Mouse (Mus musculus) ES-Bruce4 (cell line): ENCODE data around the gene Vmn1r63. TPM values are rescaled to one million over a fixed set of nuclear protein-coding genes. Genes with fewer than 3 reads are reported as not detected.
"Not testable (repeated sequence)": the region's sequence is repeated elsewhere in the genome, so short reads cannot be mapped to it uniquely, and the experiment has no call there.

ENCODE experiments used
- H3K27ac ChIP-seq: 2 replicates; pipeline ENCODE4 v1.5.1; 2012; ENCODE audit warnings: low read length, inconsistent platforms; ENCODE audit not compliant: insufficient read depth
- H3K27me3 ChIP-seq: 2 replicates; pipeline ENCODE4 v1.6.1; 2012; ENCODE audit warnings: mild to moderate bottlenecking, low read length, inconsistent platforms; ENCODE audit not compliant: control insufficient read depth, poor library complexity, insufficient read depth, severe bottlenecking
- H3K36me3 ChIP-seq: 2 replicates; pipeline ENCODE4 v1.6.1; 2012; ENCODE audit warnings: inconsistent platforms, mild to moderate bottlenecking, low read length, moderate library complexity; ENCODE audit not compliant: control insufficient read depth, poor library complexity, insufficient read depth, severe bottlenecking
- H3K4me1 ChIP-seq: one replicate; pipeline ENCODE4 v1.8.1; 2011; ENCODE audit warnings: low read length; ENCODE audit not compliant: control insufficient read depth, insufficient read depth
- H3K4me3 ChIP-seq: 2 replicates; pipeline ENCODE4 v1.5.1; 2011; ENCODE audit warnings: low read depth, mild to moderate bottlenecking, low read length
- H3K9ac ChIP-seq: 2 replicates; pipeline ENCODE4 v1.6.1; 2012; ENCODE audit warnings: low read depth, mild to moderate bottlenecking, inconsistent platforms; ENCODE audit not compliant: poor library complexity, severe bottlenecking
- H3K9me3 ChIP-seq: replicated peaks from 2 replicates; pipeline ENCODE4 v1.6.1; 2012; ENCODE audit warnings: mild to moderate bottlenecking, low read length, inconsistent platforms; ENCODE audit not compliant: control insufficient read depth, poor library complexity, insufficient read depth, severe bottlenecking
- polyA plus RNA-seq: library from polyadenylated mRNA; stranded (reverse); fragments of >200 nt; gene quantifications from 2 replicates; pipeline ENCODE4 v1.2.4, GENCODE M21; 2011; ENCODE audit warnings: low read depth; ENCODE audit not compliant: missing spikeins, insufficient read depth, insufficient read length

Gene Vmn1r63
- not detected in 2 replicates for polyA plus RNA-seq

DNA sequence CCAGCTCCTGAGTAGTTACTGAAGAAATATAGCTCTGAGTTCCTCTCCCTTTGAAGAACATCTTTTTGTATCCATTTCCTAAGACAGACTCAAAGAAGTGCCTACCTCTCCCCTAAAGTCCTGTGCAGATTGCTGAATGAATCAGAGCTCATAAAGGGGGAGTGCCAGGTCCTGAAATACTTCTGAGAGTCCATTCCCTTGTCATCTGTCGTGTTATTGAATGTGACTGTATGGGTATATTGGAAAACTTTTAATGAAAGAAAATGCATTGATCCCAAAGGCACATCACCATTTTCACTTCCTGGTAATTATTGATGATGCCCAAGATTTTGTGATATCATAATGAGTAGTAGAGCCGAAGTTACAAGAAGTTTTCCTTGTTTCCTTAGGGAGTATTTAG is at the start of gene Vmn1r63:
Gene Vmn1r63 (minus strand): TSS at position 101 of the 400 bp plus-strand sequence.
- H3K4me1 ChIP-seq, H3K9ac ChIP-seq, H3K36me3 ChIP-seq, H3K4me3 ChIP-seq, H3K27ac ChIP-seq, H3K9me3 ChIP-seq, H3K27me3 ChIP-seq: not testable (repeated sequence)

Other genes starting within 250 kb of the Vmn1r63 start
- gene Vmn1r61, start 192.2 kb downstream of the Vmn1r63 start, polyA plus RNA-seq = 0.12 TPM in 1 of 2 replicates, not detected in the other
- not detected in 2 replicates for gene Vmn1r62, start 131.8 kb downstream of the Vmn1r63 start, polyA plus RNA-seq
- not detected in 2 replicates for gene Vmn1r64, start 79.1 kb upstream of the Vmn1r63 start, polyA plus RNA-seq
- not detected in 2 replicates for gene Vmn1r65, start 205.6 kb upstream of the Vmn1r63 start, polyA plus RNA-seq
- 1.2 TPM in 1 of 2 replicates, not detected in the other for gene Nlrp4c, start 239.7 kb upstream of the Vmn1r63 start, polyA plus RNA-seq